Mouse (Mus musculus): ENCODE results near the gene Polr1e. TPM values are rescaled to one million over a fixed set of nuclear protein-coding genes. Genes with fewer than 3 reads are reported as not detected.
"Not testable (repeated sequence)": the region's sequence is repeated elsewhere in the genome, so short reads cannot be mapped to it uniquely, and the experiment has no call there.

Gene Polr1e
- polyA plus RNA-seq, 1 experiment from 2014 or later: 35.9 TPM

- Histone ChIP-seq H3K4me3 (replicated peaks) (no peak overlapping the region), H3K4me2 (replicated peaks) (no peak overlapping the region), H3K27me3 (replicated peaks) (no peaks in the 10 kb centered on the region), H3K9ac (no peak overlapping the region), H3K9me3 (no peaks in the 10 kb centered on the region), H3K27ac (no peak overlapping the region), H3K4me1 (replicated peaks) (no peaks in the 10 kb centered on the region), H3K36me3 (no peaks in the 10 kb centered on the region)
- 82% methylated on average over 4 of the region's 4 CpGs for WGBS
- no peak for ATAC-seq
Observed at GRCm38 (mm10) chr4:45067742-45068141, 49.4 kb downstream of the Polr1e start.

DNA sequence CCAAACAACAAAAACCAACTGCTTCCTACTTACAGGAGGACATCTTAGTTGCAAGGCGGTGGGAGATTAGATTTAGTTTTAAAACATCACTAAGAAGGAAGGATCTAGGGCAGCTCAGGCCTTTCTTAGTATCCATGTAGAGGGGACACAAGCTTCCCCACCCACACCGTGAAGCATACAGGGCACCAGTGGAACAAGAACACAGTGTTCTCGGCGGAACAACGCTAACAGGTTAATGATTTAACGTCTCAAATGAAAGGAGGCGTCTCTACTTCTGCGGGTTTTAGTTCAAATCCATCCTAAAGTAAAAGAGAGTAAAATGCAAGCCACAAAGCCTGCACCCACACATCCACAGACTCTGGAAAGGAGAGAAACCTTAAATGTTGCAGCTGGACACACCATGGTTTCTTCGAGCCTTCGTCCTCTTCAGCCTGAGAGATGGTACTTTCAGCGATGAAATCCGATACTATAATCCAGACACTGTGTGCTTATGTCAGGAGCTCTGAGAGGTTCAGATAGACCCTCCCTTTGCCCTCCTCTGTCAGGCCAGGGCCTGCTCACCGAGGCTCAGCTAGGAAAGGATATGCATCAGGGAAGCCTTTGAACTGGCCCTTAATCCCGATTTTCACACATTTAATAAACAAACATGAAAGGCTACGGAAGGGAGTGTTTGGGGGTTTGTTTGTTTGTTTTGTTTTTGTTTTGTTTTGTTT is 54.0 kb downstream of the Polr1e start:
- Histone ChIP-seq H3K4me1 (replicated peaks) (no peaks in the 10 kb centered on the region), H3K27ac (no peak overlapping the region), H3K27me3 (replicated peaks) (no peaks in the 10 kb centered on the region), H3K36me3 (no peaks in the 10 kb centered on the region), H3K4me2 (replicated peaks) (no peak overlapping the region), H3K4me3 (replicated peaks) (no peak overlapping the region), H3K9me3 (no peaks in the 10 kb centered on the region), H3K9ac (no peak overlapping the region)
- 52% methylated on average over 15 of the region's 15 CpGs for WGBS
- no peak for ATAC-seq

- H3K36me3 ChIP-seq: no peaks in the 10 kb centered on the region
- H3K9ac ChIP-seq: no peak overlapping the region
- H3K27me3 ChIP-seq (replicated peaks): no peaks in the 10 kb centered on the region
- H3K4me3 ChIP-seq (replicated peaks): no peak overlapping the region
- ATAC-seq: no peak
- no peak overlapping the region for H3K27ac ChIP-seq
- H3K4me1 ChIP-seq (replicated peaks): no peaks in the 10 kb centered on the region
- no peaks in the 10 kb centered on the region for H3K9me3 ChIP-seq
- WGBS: 77% methylated on average over 6 of the region's 6 CpGs
- H3K4me2 ChIP-seq (replicated peaks): no peak overlapping the region
Observed at GRCm38 (mm10) chr4:45073544-45073943, 55.2 kb downstream of the Polr1e start.

- not testable (repeated sequence) for H3K4me2 ChIP-seq (replicated peaks); H3K27ac ChIP-seq
Observed at GRCm38 (mm10) chr4:45081041-45081440, 62.7 kb downstream of the Polr1e start.

DNA sequence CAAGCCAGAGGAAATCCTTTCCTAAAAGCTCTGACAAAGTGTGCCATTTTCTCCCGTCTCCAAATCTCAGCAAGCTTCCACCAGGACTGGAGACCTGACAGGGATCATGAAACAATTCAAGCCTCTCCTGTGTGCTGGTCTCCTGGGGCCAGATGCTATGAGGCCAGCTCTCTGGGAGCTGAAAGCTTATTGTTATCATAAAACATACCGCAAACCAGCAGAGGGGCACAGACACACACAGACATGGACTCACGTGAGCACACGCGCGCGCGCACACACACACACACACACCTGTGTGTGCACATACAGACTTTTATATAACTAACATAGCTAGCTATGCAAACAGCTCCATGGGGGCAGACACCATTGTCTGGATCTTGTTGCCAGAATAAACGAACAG is 64.6 kb downstream of the Polr1e start:
- H3K36me3 ChIP-seq: no peaks in the 10 kb centered on the region
- no peaks in the 10 kb centered on the region for H3K27me3 ChIP-seq (replicated peaks)
- H3K4me3 ChIP-seq (replicated peaks): no peak overlapping the region
- no peaks in the 10 kb centered on the region for H3K9me3 ChIP-seq
- ATAC-seq: no peak
- H3K27ac ChIP-seq: no peak overlapping the region
- H3K4me2 ChIP-seq (replicated peaks): peak overlapping the region; percentile 77
- peaks cover 10% of the 10 kb centered on the region; the same call in 1 of the 2 replicates for H3K4me1 ChIP-seq (replicated peaks)
- 69% methylated on average over 9 of the region's 9 CpGs for WGBS
- H3K9ac ChIP-seq: no peak overlapping the region

More at GRCm38 (mm10) chr4:45081041-45081440, 62.7 kb downstream of the Polr1e start:
- H3K9me3 ChIP-seq; H3K4me1 ChIP-seq (replicated peaks); ATAC-seq; H3K27me3 ChIP-seq (replicated peaks); H3K4me3 ChIP-seq (replicated peaks); H3K9ac ChIP-seq; H3K36me3 ChIP-seq: not testable (repeated sequence)
- WGBS: 79% methylated on average over 4 of the region's 4 CpGs

GRCm38 (mm10) chr4:45083487-45083886 is 65.1 kb downstream of the Polr1e start:
- H3K9me3 ChIP-seq: no peaks in the 10 kb centered on the region
- peak overlapping the region; percentile 93; the same call in 1 of the 2 replicates for H3K9ac ChIP-seq
- H3K4me2 ChIP-seq (replicated peaks): peak overlapping the region; percentile 77
- no peaks in the 10 kb centered on the region for H3K36me3 ChIP-seq
- peaks cover 10% of the 10 kb centered on the region; the same call in 1 of the 2 replicates for H3K4me1 ChIP-seq (replicated peaks)
- no peak overlapping the region for H3K27ac ChIP-seq
- 5% methylated on average over 8 of the region's 8 CpGs for WGBS
- no peaks in the 10 kb centered on the region; the same call in 1 of the 2 replicates for H3K27me3 ChIP-seq (replicated peaks)
- no peak for ATAC-seq
- H3K4me3 ChIP-seq (replicated peaks): peak overlapping the region; percentile 87

DNA sequence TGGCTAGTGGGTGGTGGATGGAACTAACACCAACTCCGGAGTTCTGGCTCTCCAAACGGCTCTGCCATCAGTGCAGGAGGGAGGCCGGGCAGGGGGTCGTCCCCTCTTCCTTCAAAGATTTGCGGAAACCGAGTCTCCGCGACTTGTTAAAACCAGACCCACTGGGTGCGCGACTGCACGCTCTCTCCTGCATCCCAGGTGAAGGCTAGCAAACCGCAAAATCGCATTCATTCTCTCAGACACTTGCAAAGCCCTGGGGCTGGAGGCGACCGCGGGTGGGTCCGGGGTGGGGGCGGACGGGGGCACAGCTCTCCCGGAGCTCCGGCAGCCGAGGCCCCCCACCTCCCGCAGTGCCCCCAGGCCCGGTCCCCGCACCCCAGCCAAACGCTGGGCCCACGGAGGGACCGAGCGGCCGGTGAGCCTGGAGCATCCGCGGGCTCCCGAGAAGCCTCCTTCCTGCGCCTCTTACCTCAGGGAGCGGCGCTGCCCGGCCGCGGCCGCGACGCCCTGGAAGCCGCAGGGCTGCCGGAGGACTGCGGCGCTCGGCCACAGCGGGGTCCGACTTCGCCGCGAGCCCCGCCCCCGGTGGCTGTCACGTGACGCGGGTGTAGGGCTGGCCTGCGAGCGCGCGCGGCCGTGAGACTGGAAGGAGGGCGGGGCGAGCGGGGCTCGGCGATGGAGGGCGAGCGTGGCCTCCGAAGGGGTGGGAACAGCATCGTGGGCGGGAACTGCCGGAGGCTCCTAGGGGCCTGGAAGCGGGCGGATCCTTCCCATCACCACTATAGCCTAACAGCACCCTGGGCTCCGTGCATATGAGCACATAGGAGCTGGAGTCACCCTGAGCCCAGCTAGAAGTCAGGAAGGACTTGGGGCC is 65.9 kb downstream of the Polr1e start, which contains the start of gene Fbxo10:
Gene Fbxo10 (minus strand): TSS at position 584 of the 874 bp plus-strand sequence.
- Histone ChIP-seq H3K36me3 (no peaks in the 10 kb centered on the region), H3K9ac (peak within 1 kb of the TSS; percentile 93), H3K4me3 (replicated peaks) (peak within 1 kb of the TSS; percentile 87), H3K4me1 (replicated peaks) (peaks cover 10% of the 10 kb centered on the region; the same call in 1 of the 2 replicates), H3K27me3 (replicated peaks) (no peaks in the 10 kb centered on the region; the same call in 1 of the 2 replicates), H3K4me2 (replicated peaks) (peak within 1 kb of the TSS; percentile 77), H3K27ac (peak within 1 kb of the TSS; percentile 72), H3K9me3 (no peaks in the 10 kb centered on the region)
- ATAC-seq: peak; percentile 97
- under 1% methylated on average over 74 of the region's 77 CpGs for WGBS

DNA sequence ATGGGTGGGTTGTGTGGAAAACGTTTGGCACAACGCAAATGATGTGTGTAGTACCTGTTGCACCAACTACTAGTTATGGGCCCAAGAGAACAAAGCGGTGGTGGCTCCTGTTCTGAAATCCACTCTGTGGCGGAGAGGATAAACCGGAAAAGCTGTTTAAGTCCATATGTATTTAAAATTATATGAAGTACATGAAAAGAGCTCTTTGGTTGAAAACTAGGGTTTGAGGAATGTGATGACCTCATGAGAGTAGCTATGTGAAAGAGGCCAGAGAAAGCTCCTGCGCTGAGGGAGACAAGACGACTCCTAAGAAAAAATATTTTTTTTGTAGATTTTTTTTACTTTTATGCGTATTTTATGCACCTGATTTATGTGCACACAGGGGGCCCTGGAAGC is 66.5 kb downstream of the Polr1e start:
- Histone ChIP-seq H3K4me3 (replicated peaks) (peak overlapping the region; percentile 87), H3K36me3 (no peaks in the 10 kb centered on the region), H3K27ac (peak overlapping the region; percentile 52), H3K4me2 (replicated peaks) (peak overlapping the region; percentile 77), H3K27me3 (replicated peaks) (no peaks in the 10 kb centered on the region; the same call in 1 of the 2 replicates), H3K9ac (no peak overlapping the region), H3K4me1 (replicated peaks) (peaks cover 10% of the 10 kb centered on the region; the same call in 1 of the 2 replicates), H3K9me3 (no peaks in the 10 kb centered on the region)
- peak; percentile 21 for ATAC-seq
- 32% methylated on average over 8 of the region's 8 CpGs for WGBS

Other genes starting within 250 kb of the Polr1e start
- 102 and 112 TPM in 2 replicates for gene Grhpr, start 37.2 kb upstream of the Polr1e start, polyA plus RNA-seq (2015; fragmentation: Nextera tagmentation; extraction: Ambion mirVana)
- gene Zbtb5, start 6.2 kb upstream of the Polr1e start, polyA plus RNA-seq (2015; fragmentation: Nextera tagmentation; extraction: Ambion mirVana): 15.8 and 16.5 TPM in 2 replicates
- 8.2 and 9.4 TPM in 2 replicates for gene Fbxo10, start 66.0 kb downstream of the Polr1e start, polyA plus RNA-seq (2015; fragmentation: Nextera tagmentation; extraction: Ambion mirVana)
- gene Tomm5, start 89.5 kb downstream of the Polr1e start, polyA plus RNA-seq (2015; fragmentation: Nextera tagmentation; extraction: Ambion mirVana): 407 and 433 TPM in 2 replicates
- gene Frmpd1, start 166.3 kb downstream of the Polr1e start, polyA plus RNA-seq (2015; fragmentation: Nextera tagmentation; extraction: Ambion mirVana): 0.48 and 0.57 TPM in 2 replicates

All from intestine, embryonic 15.5 days (tissue).